Mouse (Mus musculus) adrenal gland, postnatal 25 days (tissue): ENCODE measurements around the gene Tgm6. TPM values are rescaled to one million over a fixed set of nuclear protein-coding genes. Genes with fewer than 3 reads are reported as not detected.

Experiments
- DNase-seq: peaks from one replicate; pipeline ENCODE4 v3.0.0; 2021; ENCODE audit warnings: mixed read lengths
- total RNA-seq: library from RNA; stranded (reverse); gene quantifications from 2 replicates; pipeline ENCODE4 v1.2.3, GENCODE M21; 2021

The Tgm6 gene
- total RNA-seq, 1 experiment from 2014 or later = not detected

- DNase-seq = peak; percentile 86
Measured at GRCm38 (mm10) chr2:130178706-130179506, 66.7 kb downstream of the Tgm6 start, which contains the start of gene Snrpb. Snrpb (minus strand) TSS chr2:130179403.

DNA sequence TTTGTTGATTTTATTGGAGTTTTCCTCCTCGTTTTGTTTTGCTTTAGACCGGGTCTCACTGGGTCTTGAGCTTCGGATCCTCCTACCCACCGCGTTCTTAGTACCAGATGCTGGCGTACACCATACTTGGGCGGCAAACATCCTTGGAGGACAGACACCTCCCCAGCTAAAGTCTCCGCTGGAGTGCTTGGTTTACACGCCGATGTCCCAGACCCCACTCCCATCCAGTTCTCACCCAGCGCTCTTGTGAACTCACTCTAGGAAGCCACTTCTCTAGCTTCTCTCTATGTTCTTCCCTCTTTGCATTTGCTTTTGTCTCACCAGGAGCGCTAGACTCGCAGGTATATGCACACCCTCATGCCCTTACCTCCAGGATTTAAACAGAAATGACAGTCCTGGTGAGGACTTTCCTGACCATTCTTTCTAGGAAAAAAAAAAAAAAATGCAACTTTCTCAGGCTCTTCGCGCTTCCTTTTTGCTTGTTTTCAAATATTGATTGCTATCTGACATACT, 67.3 kb downstream of the Tgm6 start:
- DNase-seq = no peak

- DNase-seq = no peak
Measured at GRCm38 (mm10) chr2:130188391-130188790, 76.2 kb downstream of the Tgm6 start.

DNA sequence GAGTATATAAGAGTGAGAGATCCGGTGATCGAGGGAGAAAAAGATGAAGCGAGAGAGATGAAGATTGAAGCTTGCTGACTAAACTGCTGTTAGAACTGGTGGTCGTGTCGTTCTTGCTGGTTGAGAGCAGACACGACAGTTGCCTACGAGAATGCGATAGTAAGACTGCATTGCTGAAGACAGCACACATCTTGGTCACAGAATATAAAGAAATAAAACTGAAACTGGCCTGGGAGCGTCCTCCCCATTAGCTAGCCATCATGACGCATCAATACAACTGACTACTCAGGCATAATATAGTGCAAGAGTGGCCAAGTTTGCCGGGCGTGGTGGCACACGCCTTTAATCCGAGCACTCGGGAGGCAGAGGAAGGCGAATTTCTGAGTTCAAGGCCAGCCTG, 82.7 kb downstream of the Tgm6 start, which contains the start of gene Tmc2:
Gene Tmc2, plus strand, starts transcription at position 301 of the 400 bp plus-strand sequence.
- DNase-seq = no peak

- no peak for DNase-seq
Measured at GRCm38 (mm10) chr2:130200961-130201360, 88.7 kb downstream of the Tgm6 start.

Other genes starting within 250 kb of the Tgm6 start
- gene Tgm3, start 100.1 kb upstream of the Tgm6 start, total RNA-seq = 0.85 and 1.2 TPM in 2 replicates
- 175 and 178 TPM in 2 replicates for gene Snrpb, start 67.0 kb downstream of the Tgm6 start, total RNA-seq
- gene Tmc2, start 82.8 kb downstream of the Tgm6 start, total RNA-seq = not detected in 2 replicates
- gene Nop56, start 162.0 kb downstream of the Tgm6 start, total RNA-seq = 104 and 124 TPM in 2 replicates
- 319 and 388 TPM in 2 replicates for gene Idh3b, start 172.1 kb downstream of the Tgm6 start, total RNA-seq
- 5.0 and 5.3 TPM in 2 replicates for gene Ebf4, start 182.8 kb downstream of the Tgm6 start, total RNA-seq